Mouse (Mus musculus) spleen, adult 2 months (tissue): ENCODE results near the gene Fgf12.

Experiments used
- CTCF ChIP-seq: fragments of 200-500 bp; IDR thresholded peaks from 2 replicates; pipeline ENCODE4 v1.5.1; 2011; ENCODE audit warnings: mild to moderate bottlenecking, inconsistent platforms; ENCODE audit not compliant: insufficient read depth, insufficient read length, insufficient replicate concordance; ENCODE audit errors: extremely low read depth
- POLR2A ChIP-seq: fragments of 200-500 bp; IDR thresholded peaks from 2 replicates; pipeline ENCODE4 v1.6.1; 2011; ENCODE audit warnings: low read depth, low read length, inconsistent platforms

DNA sequence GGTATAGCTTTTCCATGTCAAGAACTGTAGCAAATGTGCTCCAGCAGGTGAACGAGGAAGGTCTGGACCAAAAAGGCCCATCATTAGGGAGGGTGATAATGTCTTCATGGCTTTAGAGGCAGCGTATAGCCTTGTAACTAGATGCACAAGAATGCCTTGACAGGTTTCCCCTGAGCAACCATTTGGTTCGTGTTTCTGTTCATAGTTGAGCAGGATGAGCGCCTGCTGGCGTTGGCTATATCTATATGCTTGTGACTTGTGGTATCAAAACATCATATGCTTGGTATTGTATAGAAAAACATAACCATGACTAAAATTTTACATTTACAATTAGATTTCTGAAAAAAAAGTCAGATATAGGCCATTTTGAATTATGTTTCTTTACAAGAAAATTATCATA is 361.6 kb downstream of the Fgf12 start:
- TF ChIP-seq POLR2A: no peak
- TF ChIP-seq CTCF: no peak
